Mouse (Mus musculus) c-Kit-positive CD71-negative TER-119-negative erythroid progenitor cells, embryonic 14.5 days (primary cell): ENCODE measurements around the gene Olfr574.

Experiments
- DNase-seq: peaks from one replicate; pipeline ENCODE4 v3.0.0-alpha.2; 2013; ENCODE audit warnings: low read depth

Gene Olfr574

GRCm38 (mm10) chr7:102948167-102948566, at the start of gene Olfr574:
TSS of gene Olfr574 (plus strand) at chr7:102948467.
- no peak for DNase-seq

- no peak for DNase-seq
Measured at GRCm38 (mm10) chr7:102915261-102915660, 33.0 kb upstream of the Olfr574 start.

- no peak for DNase-seq
Measured at GRCm38 (mm10) chr7:102916405-102916804, 31.9 kb upstream of the Olfr574 start.

- no peak for DNase-seq
Measured at GRCm38 (mm10) chr7:102917032-102917875, 31.0 kb upstream of the Olfr574 start, which contains the start of gene Olfr571. TSS of gene Olfr571 (minus strand) at chr7:102917536.

GRCm38 (mm10) chr7:102919632-102920031, 28.6 kb upstream of the Olfr574 start:
- DNase-seq = peak; percentile 50

GRCm38 (mm10) chr7:102924109-102924508, 24.2 kb upstream of the Olfr574 start, which contains the start of gene Olfr572:
TSS of gene Olfr572 (plus strand) at chr7:102924409.
- no peak for DNase-seq

- no peak for DNase-seq
Measured at GRCm38 (mm10) chr7:102927105-102927504, 21.2 kb upstream of the Olfr574 start.

GRCm38 (mm10) chr7:102942475-102942874, 5.8 kb upstream of the Olfr574 start, which contains the start of gene Olfr573-ps1:
TSS of gene Olfr573-ps1 (minus strand) at chr7:102942575.
- no peak for DNase-seq

- no peak for DNase-seq
Measured at GRCm38 (mm10) chr7:102943417-102943816, 4.8 kb upstream of the Olfr574 start.

GRCm38 (mm10) chr7:102950732-102951131, 2.5 kb downstream of the Olfr574 start:
- no peak for DNase-seq

GRCm38 (mm10) chr7:102958137-102958536, 9.9 kb downstream of the Olfr574 start:
- DNase-seq = no peak

- DNase-seq = no peak
Measured at GRCm38 (mm10) chr7:102958593-102958992, 10.3 kb downstream of the Olfr574 start, which contains the start of gene Olfr575. TSS of gene Olfr575 (minus strand) at chr7:102958775.

- no peak for DNase-seq
Measured at GRCm38 (mm10) chr7:102962360-102962759, 14.1 kb downstream of the Olfr574 start, which contains the start of gene Olfr576. TSS of gene Olfr576 (plus strand) at chr7:102962660.

GRCm38 (mm10) chr7:102974399-102974798, 26.1 kb downstream of the Olfr574 start:
- DNase-seq = no peak

- no peak for DNase-seq
Measured at GRCm38 (mm10) chr7:102975843-102976242, 27.6 kb downstream of the Olfr574 start, which contains the start of gene Olfr577. TSS of gene Olfr577 (minus strand) at chr7:102975943.

GRCm38 (mm10) chr7:102989224-102989623, 41.0 kb downstream of the Olfr574 start, which contains the start of gene Olfr578:
TSS of gene Olfr578 (minus strand) at chr7:102989324.
- no peak for DNase-seq
